Mouse (Mus musculus) layer of hippocampus, postnatal 36 days (tissue): ENCODE results near the gene Wasf2. TPM values are rescaled to one million over a fixed set of nuclear protein-coding genes. Genes with fewer than 3 reads are reported as not detected.

Experiments used
- DNase-seq, 2 experiments: peaks; one replicate each; pipeline ENCODE4 v3.0.0; 2022
- total RNA-seq, 2 experiments: library from RNA; stranded (reverse); gene quantifications; 2 replicates each; pipeline ENCODE4 v1.2.3; 2021

Wasf2 gene
- total RNA-seq, 2 experiments from 2014 or later = 28.7 to 32.8 TPM

GRCm38 (mm10) chr4:133101751-133102150 is 28.6 kb upstream of the Wasf2 start:
- DNase-seq = no peak

- DNase-seq = no peak
Measured at GRCm38 (mm10) chr4:133103525-133104193, 26.6 kb upstream of the Wasf2 start.

- DNase-seq = no peak
Measured at GRCm38 (mm10) chr4:133104194-133104569, 26.1 kb upstream of the Wasf2 start.

- DNase-seq = no peak
Measured at GRCm38 (mm10) chr4:133106691-133107090, 23.6 kb upstream of the Wasf2 start.

GRCm38 (mm10) chr4:133107788-133108281 is 22.5 kb upstream of the Wasf2 start:
- no peak for DNase-seq

- no peak for DNase-seq
Measured at GRCm38 (mm10) chr4:133108481-133109334, 21.6 kb upstream of the Wasf2 start.

- no peak for DNase-seq
Measured at GRCm38 (mm10) chr4:133109335-133109801, 20.9 kb upstream of the Wasf2 start.

- DNase-seq = no peak
Measured at GRCm38 (mm10) chr4:133112175-133112838, 18.0 kb upstream of the Wasf2 start.

- DNase-seq = no peak
Measured at GRCm38 (mm10) chr4:133113351-133113882, 16.9 kb upstream of the Wasf2 start.

GRCm38 (mm10) chr4:133114762-133115161 is 15.5 kb upstream of the Wasf2 start:
- no peak for DNase-seq

GRCm38 (mm10) chr4:133115721-133116429 is 14.4 kb upstream of the Wasf2 start:
- DNase-seq = no peak

GRCm38 (mm10) chr4:133116756-133117470 is 13.4 kb upstream of the Wasf2 start:
- DNase-seq = no peak

GRCm38 (mm10) chr4:133117556-133118411 is 12.5 kb upstream of the Wasf2 start:
- peak; percentile 34 to 38 for DNase-seq

GRCm38 (mm10) chr4:133118775-133119375 is 11.4 kb upstream of the Wasf2 start:
- DNase-seq = no peak

GRCm38 (mm10) chr4:133119579-133119978 is 10.7 kb upstream of the Wasf2 start:
- no peak for DNase-seq

- DNase-seq = peak; percentile 9 to 11
Measured at GRCm38 (mm10) chr4:133120833-133121321, 9.4 kb upstream of the Wasf2 start.

GRCm38 (mm10) chr4:133121416-133121815 is 8.9 kb upstream of the Wasf2 start:
- no peak for DNase-seq

- DNase-seq = no peak
Measured at GRCm38 (mm10) chr4:133121974-133122637, 8.2 kb upstream of the Wasf2 start.

GRCm38 (mm10) chr4:133127079-133127478 is 3.2 kb upstream of the Wasf2 start:
- DNase-seq = no peak
